Mouse (Mus musculus): ENCODE results near the gene Acvrl1. TPM values are rescaled to one million over a fixed set of nuclear protein-coding genes. Genes with fewer than 3 reads are reported as not detected.

Gene Acvrl1
- polyA plus RNA-seq, 1 experiment from 2014 or later = 5.2 TPM

DNA sequence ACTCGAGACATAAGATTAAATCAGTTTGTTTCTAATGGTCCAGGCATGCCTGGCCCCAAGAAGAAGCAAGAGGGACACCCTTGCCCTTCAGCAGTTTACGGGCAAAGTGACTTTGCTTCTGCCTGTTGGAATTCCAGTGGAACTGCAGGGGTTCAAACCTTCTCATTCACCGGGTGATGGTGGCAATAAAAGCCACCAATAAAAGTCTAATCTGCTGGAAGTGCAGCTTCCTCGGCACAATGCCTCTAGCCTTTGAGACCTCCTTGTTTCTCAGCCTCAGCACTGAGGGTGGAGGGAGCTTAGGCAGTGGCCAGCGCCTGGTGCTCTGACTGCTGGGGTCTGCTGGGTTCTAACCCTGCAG lies 52.8 kb downstream of the Acvrl1 start:
- Histone ChIP-seq H3K36me3 (peaks cover 12% of the 10 kb centered on the region), H3K27me3 (ENCODE audit: insufficient read depth, poor library complexity, severe bottlenecking) (no peaks in the 10 kb centered on the region), H3K4me1 (peaks cover 66% of the 10 kb centered on the region), H3K4me3 (no peak overlapping the region), H3K9me3 (no peaks in the 10 kb centered on the region), H3K27ac (peak overlapping the region; percentile 67)
- DNase-seq (ENCODE audit: low spot score) = no peak
- WGBS = 34% methylated on average over 5 of the region's 5 CpGs

- peak overlapping the region; percentile 67 for H3K27ac ChIP-seq
- H3K4me1 ChIP-seq = peaks cover 62% of the 10 kb centered on the region
- no peak overlapping the region for H3K4me3 ChIP-seq
Observed at GRCm38 (mm10) chr15:101181500-101181899, 53.2 kb downstream of the Acvrl1 start.

GRCm38 (mm10) chr15:101182676-101183075 lies 54.4 kb downstream of the Acvrl1 start:
- H3K4me1 ChIP-seq = peaks cover 50% of the 10 kb centered on the region
- no peak overlapping the region for H3K4me3 ChIP-seq
- H3K27ac ChIP-seq = no peak overlapping the region
- WGBS = 62% methylated on average over 5 of the region's 5 CpGs
- peaks cover 12% of the 10 kb centered on the region for H3K36me3 ChIP-seq
- DNase-seq (ENCODE audit: low spot score) = no peak
- no peaks in the 10 kb centered on the region for H3K27me3 ChIP-seq (ENCODE audit: insufficient read depth, poor library complexity, severe bottlenecking)
- H3K9me3 ChIP-seq = no peaks in the 10 kb centered on the region

More at GRCm38 (mm10) chr15:101181500-101181899, 53.2 kb downstream of the Acvrl1 start:
- WGBS = 43% methylated on average over 4 of the region's 4 CpGs
- no peak for DNase-seq (ENCODE audit: low spot score)
- no peaks in the 10 kb centered on the region for H3K9me3 ChIP-seq
- H3K36me3 ChIP-seq = peaks cover 12% of the 10 kb centered on the region
- H3K27me3 ChIP-seq (ENCODE audit: insufficient read depth, poor library complexity, severe bottlenecking) = no peaks in the 10 kb centered on the region

GRCm38 (mm10) chr15:101184300-101184699 lies 56.0 kb downstream of the Acvrl1 start:
- Histone ChIP-seq H3K27me3 (ENCODE audit: insufficient read depth, poor library complexity, severe bottlenecking) (no peaks in the 10 kb centered on the region), H3K4me3 (no peak overlapping the region), H3K27ac (no peak overlapping the region), H3K4me1 (peaks cover 48% of the 10 kb centered on the region), H3K36me3 (peaks cover 12% of the 10 kb centered on the region), H3K9me3 (no peaks in the 10 kb centered on the region)
- WGBS = 95% methylated on average over 8 of the region's 8 CpGs
- no peak for DNase-seq (ENCODE audit: low spot score)

DNA sequence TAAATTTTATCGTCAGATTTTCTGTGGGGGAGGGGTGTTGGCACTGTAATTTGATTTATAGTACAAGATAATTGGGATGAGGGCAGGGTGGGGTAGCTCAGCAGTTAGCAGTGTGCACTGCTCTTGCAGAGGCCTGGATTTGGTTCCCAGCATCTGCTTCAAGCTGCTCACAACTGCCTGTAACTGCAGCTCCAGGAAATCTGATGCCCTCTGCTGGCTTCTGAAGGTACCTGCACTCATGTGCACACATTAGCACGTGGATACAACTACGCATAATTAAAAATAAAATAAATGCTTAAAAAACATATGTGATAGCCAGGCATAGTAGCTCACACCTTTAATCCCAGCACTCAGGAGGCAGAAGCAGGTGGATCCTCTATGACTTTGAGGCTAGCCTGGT lies 57.2 kb downstream of the Acvrl1 start:
- no peaks in the 10 kb centered on the region for H3K27me3 ChIP-seq (ENCODE audit: insufficient read depth, poor library complexity, severe bottlenecking)
- 95% methylated on average over 3 of the region's 3 CpGs for WGBS
- H3K36me3 ChIP-seq = peaks cover 12% of the 10 kb centered on the region
- no peak for DNase-seq (ENCODE audit: low spot score)
- no peak overlapping the region for H3K4me3 ChIP-seq
- peaks cover 49% of the 10 kb centered on the region for H3K4me1 ChIP-seq
- H3K27ac ChIP-seq = no peak overlapping the region
- H3K9me3 ChIP-seq = no peaks in the 10 kb centered on the region

DNA sequence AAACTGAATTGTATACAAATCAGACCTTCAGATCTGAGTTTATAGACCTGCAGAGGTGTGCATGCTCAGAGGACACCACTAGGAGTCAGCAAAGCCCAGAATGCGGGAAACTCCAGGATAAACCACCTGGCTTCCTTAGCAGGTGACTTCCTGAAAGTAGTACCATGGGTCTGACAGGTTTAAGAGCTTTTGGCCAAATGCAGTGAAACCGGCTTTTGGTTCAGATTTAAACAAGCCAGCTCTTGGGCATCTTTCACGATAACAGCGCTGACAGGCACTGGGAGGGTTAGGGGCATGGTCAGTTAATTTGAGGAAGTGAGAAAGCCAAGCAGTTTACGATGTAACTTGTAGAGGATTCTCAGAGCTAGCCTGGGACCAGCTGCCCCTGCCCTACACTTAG lies 59.6 kb downstream of the Acvrl1 start:
- WGBS = 74% methylated on average over 5 of the region's 5 CpGs
- H3K4me3 ChIP-seq = no peak overlapping the region
- H3K36me3 ChIP-seq = peaks cover 12% of the 10 kb centered on the region
- H3K27ac ChIP-seq = no peak overlapping the region
- H3K4me1 ChIP-seq = peaks cover 56% of the 10 kb centered on the region
- no peaks in the 10 kb centered on the region for H3K9me3 ChIP-seq
- H3K27me3 ChIP-seq (ENCODE audit: insufficient read depth, poor library complexity, severe bottlenecking) = no peaks in the 10 kb centered on the region
- no peak for DNase-seq (ENCODE audit: low spot score)

- DNase-seq (ENCODE audit: low spot score) = no peak
- H3K27me3 ChIP-seq (ENCODE audit: insufficient read depth, poor library complexity, severe bottlenecking) = no peaks in the 10 kb centered on the region
- H3K4me1 ChIP-seq = peaks cover 73% of the 10 kb centered on the region
- no peak overlapping the region for H3K4me3 ChIP-seq
- 79% methylated on average over 10 of the region's 10 CpGs for WGBS
- peaks cover 21% of the 10 kb centered on the region for H3K36me3 ChIP-seq
- no peaks in the 10 kb centered on the region for H3K9me3 ChIP-seq
- 0 out of 2 replicates have a peak overlapping the region, but pooled peaks have one; percentile 29 for H3K27ac ChIP-seq
Observed at GRCm38 (mm10) chr15:101189981-101190761, 61.8 kb downstream of the Acvrl1 start.

DNA sequence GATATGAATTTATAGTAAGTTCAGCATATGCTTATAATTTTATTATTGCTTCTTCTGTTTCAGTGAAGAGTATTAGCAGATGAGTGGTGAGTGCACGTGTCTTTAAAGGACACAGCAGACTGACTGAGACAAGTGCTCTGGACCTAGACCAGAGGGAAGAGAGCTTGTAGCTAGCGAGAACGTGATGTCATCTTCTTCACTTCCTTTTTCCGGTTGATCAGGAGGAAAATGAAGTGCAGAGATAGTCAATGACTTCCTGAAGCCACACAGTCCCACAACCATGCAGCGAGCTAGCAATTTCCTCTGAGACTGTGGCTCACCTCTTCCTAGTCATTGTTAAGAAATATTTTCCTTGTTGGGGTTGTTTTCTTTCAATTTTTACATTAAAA lies 62.4 kb downstream of the Acvrl1 start:
- H3K27ac ChIP-seq = peak overlapping the region; percentile 52; the same call in 1 of the 2 replicates
- no peak overlapping the region for H3K4me3 ChIP-seq
- peaks cover 79% of the 10 kb centered on the region for H3K4me1 ChIP-seq
- H3K36me3 ChIP-seq = peaks cover 21% of the 10 kb centered on the region
- no peaks in the 10 kb centered on the region for H3K9me3 ChIP-seq
- H3K27me3 ChIP-seq (ENCODE audit: insufficient read depth, poor library complexity, severe bottlenecking) = no peaks in the 10 kb centered on the region
- no peak for DNase-seq (ENCODE audit: low spot score)
- WGBS = 52% methylated on average over 5 of the region's 5 CpGs

- no peaks in the 10 kb centered on the region for H3K9me3 ChIP-seq
- WGBS = 17% methylated on average over 13 of the region's 13 CpGs
- peaks cover 81% of the 10 kb centered on the region for H3K4me1 ChIP-seq
- H3K4me3 ChIP-seq = no peak overlapping the region
- peak overlapping the region; percentile 52 for H3K27ac ChIP-seq
- DNase-seq (ENCODE audit: low spot score) = no peak
- peaks cover 30% of the 10 kb centered on the region for H3K36me3 ChIP-seq
- H3K27me3 ChIP-seq (ENCODE audit: insufficient read depth, poor library complexity, severe bottlenecking) = no peaks in the 10 kb centered on the region
Observed at GRCm38 (mm10) chr15:101191459-101192259, 63.3 kb downstream of the Acvrl1 start.

DNA sequence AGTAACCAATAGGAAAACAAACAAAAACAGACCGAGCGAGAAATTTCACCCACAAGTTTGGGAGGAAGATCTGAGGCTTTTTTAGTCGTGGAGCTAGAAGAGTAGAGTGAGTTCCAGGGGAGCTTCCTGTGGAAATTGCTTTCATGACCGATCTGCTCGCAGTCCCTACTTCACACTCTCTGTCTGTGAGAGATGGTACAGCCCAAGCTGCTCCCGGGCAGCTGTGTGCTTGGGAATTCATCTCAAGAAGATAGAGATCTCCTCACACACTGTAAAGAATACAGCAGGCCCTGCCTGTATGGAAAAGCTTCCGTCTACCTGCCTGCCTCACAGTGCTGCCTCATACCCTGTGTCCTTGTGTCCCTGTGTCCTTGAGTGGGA lies 63.9 kb downstream of the Acvrl1 start:
- Histone ChIP-seq H3K27me3 (ENCODE audit: insufficient read depth, poor library complexity, severe bottlenecking) (no peaks in the 10 kb centered on the region), H3K27ac (peak overlapping the region; percentile 52), H3K4me3 (no peak overlapping the region), H3K4me1 (peaks cover 81% of the 10 kb centered on the region), H3K9me3 (no peaks in the 10 kb centered on the region), H3K36me3 (peaks cover 36% of the 10 kb centered on the region)
- 43% methylated on average over 7 of the region's 7 CpGs for WGBS
- no peak for DNase-seq (ENCODE audit: low spot score)

DNA sequence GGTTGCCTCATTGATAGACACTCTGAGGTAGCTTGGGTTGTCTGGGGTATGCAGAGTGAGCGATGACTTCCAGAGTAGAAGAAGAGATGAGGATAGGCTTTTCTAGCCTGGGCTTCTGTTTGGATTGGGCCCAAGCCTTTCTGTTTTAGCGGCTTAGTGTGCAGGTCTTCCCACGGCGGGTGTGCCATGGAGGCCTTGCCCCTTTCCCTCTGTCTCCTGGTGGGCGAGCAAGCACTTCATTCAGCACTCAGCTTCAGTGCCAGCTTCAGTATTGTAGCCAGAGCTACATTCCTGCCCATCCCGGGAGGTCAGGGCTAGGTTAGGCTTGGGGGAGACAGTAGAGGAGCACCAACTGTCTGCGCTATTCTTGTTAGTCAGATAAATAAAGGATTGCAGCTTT lies 64.3 kb downstream of the Acvrl1 start:
- Histone ChIP-seq H3K36me3 (peaks cover 39% of the 10 kb centered on the region), H3K9me3 (no peaks in the 10 kb centered on the region), H3K4me3 (no peak overlapping the region), H3K27ac (peak overlapping the region; percentile 52), H3K4me1 (peaks cover 82% of the 10 kb centered on the region), H3K27me3 (ENCODE audit: insufficient read depth, poor library complexity, severe bottlenecking) (no peaks in the 10 kb centered on the region)
- 73% methylated on average over 7 of the region's 7 CpGs for WGBS
- no peak for DNase-seq (ENCODE audit: low spot score)

- Histone ChIP-seq H3K4me3 (no peak overlapping the region), H3K36me3 (peaks cover 47% of the 10 kb centered on the region), H3K9me3 (no peaks in the 10 kb centered on the region), H3K27ac (0 out of 2 replicates have a peak overlapping the region, but pooled peaks have one; percentile 29), H3K27me3 (ENCODE audit: insufficient read depth, poor library complexity, severe bottlenecking) (no peaks in the 10 kb centered on the region), H3K4me1 (peaks cover 75% of the 10 kb centered on the region)
- DNase-seq (ENCODE audit: low spot score) = no peak
- WGBS = 90% methylated on average over 6 of the region's 6 CpGs
Observed at GRCm38 (mm10) chr15:101193971-101194370, 65.6 kb downstream of the Acvrl1 start.

Data from heart, embryonic 10.5 days (tissue).